Mouse (Mus musculus) spleen, adult 12 weeks (tissue): Measurements from ENCODE around the gene Tmprss4.

Source experiments
- DNase-seq: peaks from one replicate; pipeline ENCODE4 v3.0.0; 2022; ENCODE audit warnings: low spot score

Tmprss4 gene

DNA sequence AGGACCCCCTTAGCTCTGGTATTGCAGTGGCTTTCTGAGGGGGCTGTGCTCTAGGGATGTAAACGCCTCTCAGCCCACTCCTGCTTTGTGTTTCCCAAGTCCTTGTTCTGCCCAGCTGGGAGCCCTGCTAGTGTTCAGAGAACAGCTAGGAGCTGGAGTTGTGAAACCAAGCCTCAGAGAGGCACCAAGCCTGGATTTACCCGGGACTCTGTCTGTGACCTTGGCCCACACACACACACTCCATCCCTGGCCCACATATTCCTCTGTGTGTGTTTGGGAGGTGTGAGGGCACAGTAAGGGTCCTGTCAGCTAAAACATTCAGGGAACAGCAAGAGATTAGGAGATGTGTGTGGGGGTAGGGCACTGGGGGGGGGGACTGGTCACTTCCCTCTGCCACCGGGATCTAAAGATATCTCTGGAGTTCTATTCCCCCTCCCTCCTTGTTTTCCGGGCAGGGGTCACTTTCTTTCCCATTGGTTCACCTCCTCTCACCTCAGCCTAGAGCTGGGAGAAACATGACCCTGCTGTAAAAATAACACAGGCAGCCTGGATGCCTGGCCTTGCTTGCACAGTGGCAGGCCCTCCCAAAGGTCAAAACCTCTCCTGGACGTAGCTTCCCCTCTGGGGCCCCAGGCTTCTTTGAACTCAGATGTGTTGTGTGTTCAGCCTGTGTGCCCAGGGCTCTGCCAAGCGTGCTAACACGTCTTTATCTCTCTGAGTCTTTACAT is 67.3 kb downstream of the Tmprss4 start:
- no peak for DNase-seq

DNA sequence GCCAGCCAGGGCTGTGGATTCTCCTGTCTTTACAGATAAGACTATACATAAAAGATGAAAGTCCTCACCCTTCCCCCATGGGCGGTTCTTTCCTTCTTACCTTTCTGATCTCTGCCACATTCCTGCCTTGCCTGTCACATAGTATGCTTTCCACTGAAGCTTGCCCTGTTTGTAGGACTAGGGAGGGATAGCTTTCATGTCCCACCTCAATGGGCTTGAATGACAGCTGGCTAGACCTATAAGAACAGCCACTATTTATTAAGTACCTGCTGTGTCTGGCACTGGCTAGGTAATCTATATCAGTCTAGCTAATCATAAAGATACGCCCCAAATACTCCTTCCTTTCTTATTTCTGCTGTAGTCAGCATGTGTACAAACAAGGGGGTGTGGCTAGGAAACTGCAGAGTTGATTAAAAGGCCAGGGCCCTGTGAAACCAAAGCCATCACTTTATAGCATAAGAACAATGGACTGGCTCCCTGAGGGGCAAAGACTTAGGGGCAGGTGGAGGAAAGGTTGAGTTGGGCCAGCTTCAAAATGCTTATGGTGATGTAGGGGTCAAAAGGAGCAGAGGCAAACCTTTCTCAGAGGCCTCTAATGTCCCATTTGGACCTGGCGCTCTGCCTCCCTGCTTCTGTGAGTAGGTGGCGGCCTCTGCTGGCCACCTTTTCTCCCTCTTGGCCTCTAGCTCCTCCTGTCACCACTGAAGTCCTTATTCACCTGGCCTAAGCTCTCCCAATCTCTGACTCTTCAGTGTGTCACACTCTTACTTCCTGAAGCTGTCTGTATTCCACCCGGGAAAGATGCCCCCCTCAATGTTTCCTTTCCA is 70.2 kb downstream of the Tmprss4 start:
- peak; percentile 31 for DNase-seq

DNA sequence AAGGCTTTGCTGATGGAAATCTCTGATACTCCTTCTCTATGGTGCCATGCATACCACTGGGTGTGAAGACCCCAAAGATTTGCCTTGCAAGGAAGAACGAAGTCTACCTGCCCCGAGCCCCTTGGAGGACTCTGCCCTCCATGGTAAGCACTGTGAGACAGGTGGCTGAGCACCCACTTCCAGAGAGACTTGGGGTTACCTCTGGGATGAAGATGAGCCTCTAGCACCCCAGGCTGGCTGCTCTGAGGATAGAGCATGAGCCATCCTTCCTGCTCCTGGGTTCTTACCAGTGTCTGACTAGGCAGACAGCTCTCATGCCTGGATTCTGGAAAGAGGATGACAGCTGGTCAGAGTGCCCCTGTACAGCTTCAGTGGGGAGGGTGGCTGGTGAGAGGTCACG is 73.8 kb downstream of the Tmprss4 start:
- no peak for DNase-seq

DNA sequence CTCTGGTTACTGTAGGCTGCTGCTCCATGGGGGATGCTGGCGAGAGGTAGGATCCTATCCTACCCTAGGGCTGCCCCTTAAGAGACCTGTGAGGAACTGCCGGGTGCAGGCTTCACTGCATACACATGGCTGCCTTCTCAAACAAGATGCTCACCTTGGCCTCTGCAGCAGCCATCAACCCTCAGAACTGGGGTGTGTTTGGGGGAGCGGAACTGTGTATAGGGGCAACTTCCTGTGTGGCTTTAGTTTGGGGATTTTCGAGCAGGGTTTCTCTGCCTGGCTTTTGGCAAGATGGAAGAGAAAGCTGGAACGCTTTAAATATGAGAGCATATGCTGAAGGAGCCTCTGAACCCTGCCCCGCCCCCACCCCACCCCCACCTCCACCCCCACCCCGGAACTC is 77.0 kb downstream of the Tmprss4 start:
- no peak for DNase-seq

DNA sequence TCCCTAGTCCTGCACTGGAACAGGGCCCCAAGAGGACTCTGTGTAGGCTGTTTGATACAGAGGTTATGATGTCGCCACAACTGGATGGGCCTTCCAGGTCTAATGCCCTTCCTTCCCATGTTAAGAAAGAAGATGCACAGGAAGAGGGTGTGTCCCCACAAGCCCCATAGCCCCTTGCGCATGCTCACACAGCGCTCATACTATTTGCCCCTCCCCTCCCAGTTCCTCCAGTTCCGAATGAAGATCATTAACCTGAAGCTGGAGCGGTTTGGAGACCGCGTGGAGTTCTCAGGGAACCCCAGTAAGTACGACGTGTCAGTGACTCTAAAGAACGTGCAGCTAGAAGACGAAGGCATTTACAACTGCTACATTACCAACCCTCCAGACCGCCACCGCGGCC is 78.7 kb downstream of the Tmprss4 start:
- no peak for DNase-seq
